Mouse (Mus musculus) testis, adult 2 months (tissue): ENCODE measurements at regions not wholly inside any gene's neighbourhood (a gene's known extent, or its start where the extent isn't known, plus 50 kb on each side); places are given as distances from the start of the nearest gene placed in this dataset.

Experiments
- CTCF ChIP-seq: fragments of 200-500 bp; IDR thresholded peaks from 2 replicates; pipeline ENCODE4 v1.5.1; 2012; ENCODE audit warnings: low read depth, mild to moderate bottlenecking, inconsistent platforms, low read length, moderate library complexity; ENCODE audit not compliant: control insufficient read depth, insufficient read depth, insufficient replicate concordance
- POLR2A ChIP-seq: fragments of 200-500 bp; IDR thresholded peaks from 2 replicates; pipeline ENCODE4 v1.6.1; 2012; ENCODE audit warnings: low read depth, mild to moderate bottlenecking, inconsistent platforms, low read length, moderate library complexity; ENCODE audit not compliant: control insufficient read depth

GRCm38 (mm10) chr12:77715979-77716378 is 478.1 kb downstream of the Fut8 start:
- TF ChIP-seq POLR2A (no peak), CTCF (no peak)
